Mouse (Mus musculus) heart, adult 2 months (tissue): Measurements from ENCODE around the gene Nms.

Experiments used
- CTCF ChIP-seq: fragments of 200-600 bp; IDR thresholded peaks from 2 replicates; pipeline ENCODE4 v1.8.1; 2022; ENCODE audit warnings: antibody characterized with exemption, mild to moderate bottlenecking, moderate library complexity
- EP300 ChIP-seq: fragments of 200-500 bp; IDR thresholded peaks from 2 replicates; pipeline ENCODE4 v1.6.1; 2011; ENCODE audit warnings: low read depth, low read length, control low read depth; ENCODE audit not compliant: insufficient read depth
- POLR2A ChIP-seq: fragments of 200-500 bp; IDR thresholded peaks from 2 replicates; pipeline ENCODE4 v1.6.1; 2011; ENCODE audit warnings: mild to moderate bottlenecking, low read depth, low read length, control low read depth; ENCODE audit not compliant: insufficient read depth

DNA sequence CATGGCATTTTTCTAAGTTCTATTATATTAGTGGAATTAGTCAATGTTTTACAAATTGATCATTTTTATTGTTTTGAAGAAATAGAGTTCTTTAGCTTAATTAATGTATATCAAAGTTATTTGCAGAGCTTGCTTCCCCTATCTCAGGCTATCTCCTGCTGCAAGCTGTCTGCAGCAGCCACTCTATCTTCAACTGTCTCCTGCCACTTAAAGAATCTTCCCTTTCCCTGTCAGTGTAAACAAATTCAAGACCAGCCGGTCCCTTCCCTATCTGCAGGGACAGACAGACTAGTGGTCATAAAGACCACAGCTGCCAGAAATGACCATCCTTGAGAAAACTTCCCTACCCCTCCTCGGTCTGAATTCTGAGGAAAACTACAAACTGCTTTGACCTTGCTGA lies 44.9 kb downstream of the Nms start:
- no peak for TF ChIP-seq CTCF
- TF ChIP-seq POLR2A, result no peak
- no peak for TF ChIP-seq EP300
